Mouse (Mus musculus) embryonic facial prominence, embryonic 15.5 days (tissue): ENCODE results near the gene Ryr1. TPM values are rescaled to one million over a fixed set of nuclear protein-coding genes. Genes with fewer than 3 reads are reported as not detected.
"Not testable (repeated sequence)": the region's sequence is repeated elsewhere in the genome, so short reads cannot be mapped to it uniquely, and the experiment has no call there.

Experiments
- ATAC-seq: fragments of 200-750 bp; cut with Nextera tagmentation; 2 replicates; pipeline ENCODE4 v1.8.0; 2017; ENCODE audit warnings: low read depth, moderate TSS enrichment; ENCODE audit not compliant: insufficient number of reproducible peaks, low FRiP score, low TSS enrichment
- H3K27ac ChIP-seq: fragments of 300-500 bp; sonication (generic); replicated peaks from 2 replicates; pipeline ENCODE4 v1.5.1; 2015; ENCODE audit warnings: mild to moderate bottlenecking, inconsistent platforms
- H3K27me3 ChIP-seq: fragments of 300-500 bp; sonication (generic); 2 replicates; pipeline ENCODE4 v1.6.1; 2015; ENCODE audit warnings: inconsistent platforms
- H3K36me3 ChIP-seq: fragments of 300-500 bp; sonication (generic); 2 replicates; pipeline ENCODE4 v1.6.1; 2015; ENCODE audit warnings: mild to moderate bottlenecking, inconsistent platforms
- H3K4me1 ChIP-seq: fragments of 300-500 bp; sonication (generic); 2 replicates; pipeline ENCODE4 v1.6.1; 2015; ENCODE audit warnings: inconsistent platforms
- H3K4me2 ChIP-seq: fragments of 300-500 bp; sonication (generic); replicated peaks from 2 replicates; pipeline ENCODE4 v1.6.1; 2015; ENCODE audit warnings: mild to moderate bottlenecking, inconsistent platforms
- H3K4me3 ChIP-seq: fragments of 300-500 bp; sonication (generic); replicated peaks from 2 replicates; pipeline ENCODE4 v1.5.1; 2015; ENCODE audit warnings: mild to moderate bottlenecking, inconsistent platforms
- H3K9ac ChIP-seq: fragments of 300-500 bp; sonication (generic); 2 replicates; pipeline ENCODE4 v1.6.1; 2015; ENCODE audit warnings: inconsistent platforms
- H3K9me3 ChIP-seq: fragments of 300-500 bp; sonication (generic); replicated peaks from 2 replicates; pipeline ENCODE4 v1.6.1; 2016; ENCODE audit warnings: inconsistent platforms
- WGBS: fragments of 180-500 bp; shearing (Covaris S2); methylation state at CpG from one replicate; pipeline ENCODE4 v1.1.7; 2015; 5-methylcytosine and 5-hydroxymethylcytosine counted together
- polyA plus RNA-seq: library from polyadenylated mRNA; unstranded; fragments of >200 nt; fragmentation: Nextera tagmentation; extraction: Ambion mirVana; gene quantifications from 2 replicates; pipeline ENCODE4 v1.2.1, GENCODE M21; 2015

Ryr1 gene
- polyA plus RNA-seq, 1 experiment from 2014 or later: 8.0 TPM

GRCm38 (mm10) chr7:29141416-29141815, 16.4 kb upstream of the Ryr1 start:
- Histone ChIP-seq H3K27me3 (no peaks in the 10 kb centered on the region), H3K9me3 (no peaks in the 10 kb centered on the region), H3K9ac (no peak overlapping the region), H3K4me1 (no peaks in the 10 kb centered on the region), H3K4me3 (no peak overlapping the region), H3K36me3 (no peaks in the 10 kb centered on the region), H3K27ac (no peak overlapping the region), H3K4me2 (no peak overlapping the region)
- no peak for ATAC-seq
- WGBS: 74% methylated on average over 8 of the region's 8 CpGs

GRCm38 (mm10) chr7:29139237-29139636, 14.3 kb upstream of the Ryr1 start:
- H3K9ac ChIP-seq, H3K4me1 ChIP-seq, ATAC-seq, H3K36me3 ChIP-seq, H3K9me3 ChIP-seq, H3K27ac ChIP-seq, H3K4me3 ChIP-seq, H3K27me3 ChIP-seq, H3K4me2 ChIP-seq: not testable (repeated sequence)
- 91% methylated on average over 3 of the region's 4 CpGs for WGBS

GRCm38 (mm10) chr7:29137429-29137828, 12.4 kb upstream of the Ryr1 start:
- WGBS: 42% methylated on average over 16 of the region's 16 CpGs
- Histone ChIP-seq H3K27ac (no peak overlapping the region), H3K4me2 (no peak overlapping the region), H3K9ac (no peak overlapping the region), H3K4me1 (peaks cover 7% of the 10 kb centered on the region; the same call in 1 of the 2 replicates), H3K9me3 (no peaks in the 10 kb centered on the region), H3K27me3 (peaks cover 5% of the 10 kb centered on the region; the same call in 1 of the 2 replicates), H3K4me3 (no peak overlapping the region), H3K36me3 (no peaks in the 10 kb centered on the region)
- no peak for ATAC-seq

GRCm38 (mm10) chr7:29134693-29135386, 9.9 kb upstream of the Ryr1 start, which contains the start of gene Rasgrp4:
Gene Rasgrp4, plus strand, starts transcription at chr7:29134851.
- peaks cover 5% of the 10 kb centered on the region; the same call in 1 of the 2 replicates for H3K27me3 ChIP-seq
- no peak; the same call in 1 of the 2 replicates for ATAC-seq
- peak within 1 kb of the TSS; percentile 50 for H3K4me2 ChIP-seq
- no peaks in the 10 kb centered on the region for H3K36me3 ChIP-seq
- 2% methylated on average over 14 of the region's 20 CpGs for WGBS
- H3K9ac ChIP-seq: no peak within 1 kb of the TSS
- no peak within 1 kb of the TSS for H3K27ac ChIP-seq
- peaks cover 7% of the 10 kb centered on the region; the same call in 1 of the 2 replicates for H3K4me1 ChIP-seq
- H3K4me3 ChIP-seq: peak within 1 kb of the TSS; percentile 28
- H3K9me3 ChIP-seq: no peaks in the 10 kb centered on the region

- Histone ChIP-seq H3K9me3 (no peaks in the 10 kb centered on the region), H3K4me3 (peak overlapping the region; percentile 28), H3K27ac (no peak overlapping the region), H3K4me1 (peaks cover 7% of the 10 kb centered on the region; the same call in 1 of the 2 replicates), H3K36me3 (no peaks in the 10 kb centered on the region), H3K4me2 (peak overlapping the region; percentile 50), H3K27me3 (peaks cover 5% of the 10 kb centered on the region; the same call in 1 of the 2 replicates), H3K9ac (no peak overlapping the region)
- ATAC-seq: no peak
- 4% methylated on average over 4 of the region's 4 CpGs for WGBS
These were observed 9.3 kb upstream of the Ryr1 start for GRCm38 (mm10) chr7:29134230-29134629.

- no peak for ATAC-seq
- Histone ChIP-seq H3K4me1 (peaks cover 12% of the 10 kb centered on the region), H3K4me2 (no peak overlapping the region), H3K9ac (no peak overlapping the region), H3K27ac (no peak overlapping the region), H3K4me3 (no peak overlapping the region), H3K27me3 (no peaks in the 10 kb centered on the region), H3K9me3 (no peaks in the 10 kb centered on the region), H3K36me3 (no peaks in the 10 kb centered on the region)
- 56% methylated on average over 2 of the region's 2 CpGs for WGBS
These were observed 3.7 kb upstream of the Ryr1 start for GRCm38 (mm10) chr7:29128725-29129124.

GRCm38 (mm10) chr7:29126173-29126915, 1.4 kb upstream of the Ryr1 start:
- no peaks in the 10 kb centered on the region for H3K9me3 ChIP-seq
- WGBS: 20% methylated on average over 7 of the region's 7 CpGs
- no peak overlapping the region for H3K4me3 ChIP-seq
- H3K4me2 ChIP-seq: no peak overlapping the region
- H3K27me3 ChIP-seq: no peaks in the 10 kb centered on the region
- H3K4me1 ChIP-seq: peaks cover 12% of the 10 kb centered on the region
- H3K36me3 ChIP-seq: no peaks in the 10 kb centered on the region
- no peak overlapping the region for H3K27ac ChIP-seq
- no peak overlapping the region for H3K9ac ChIP-seq
- ATAC-seq: no peak

- H3K36me3 ChIP-seq: no peaks in the 10 kb centered on the region
- ATAC-seq: peak; percentile 86
- no peak overlapping the region for H3K9ac ChIP-seq
- no peak overlapping the region for H3K27ac ChIP-seq
- H3K27me3 ChIP-seq: no peaks in the 10 kb centered on the region
- no peak overlapping the region for H3K4me2 ChIP-seq
- no peaks in the 10 kb centered on the region for H3K9me3 ChIP-seq
- H3K4me1 ChIP-seq: peaks cover 12% of the 10 kb centered on the region
- peak overlapping the region; percentile 45 for H3K4me3 ChIP-seq
- WGBS: 53% methylated on average over 5 of the region's 5 CpGs
These were observed 1.2 kb downstream of the Ryr1 start for GRCm38 (mm10) chr7:29123531-29124358.

GRCm38 (mm10) chr7:29122821-29123220, 2.2 kb downstream of the Ryr1 start:
- H3K9me3 ChIP-seq: no peaks in the 10 kb centered on the region
- H3K4me3 ChIP-seq: no peak overlapping the region
- H3K27ac ChIP-seq: no peak overlapping the region
- ATAC-seq: no peak
- no peaks in the 10 kb centered on the region for H3K27me3 ChIP-seq
- H3K9ac ChIP-seq: no peak overlapping the region
- WGBS: 92% methylated on average over 9 of the region's 9 CpGs
- H3K4me2 ChIP-seq: no peak overlapping the region
- H3K36me3 ChIP-seq: no peaks in the 10 kb centered on the region
- H3K4me1 ChIP-seq: peaks cover 12% of the 10 kb centered on the region

GRCm38 (mm10) chr7:29119526-29119925, 5.5 kb downstream of the Ryr1 start:
- peaks cover 5% of the 10 kb centered on the region for H3K4me1 ChIP-seq
- no peaks in the 10 kb centered on the region for H3K27me3 ChIP-seq
- no peak overlapping the region for H3K4me3 ChIP-seq
- no peak overlapping the region for H3K4me2 ChIP-seq
- H3K36me3 ChIP-seq: no peaks in the 10 kb centered on the region
- H3K27ac ChIP-seq: no peak overlapping the region
- H3K9me3 ChIP-seq: no peaks in the 10 kb centered on the region
- no peak overlapping the region for H3K9ac ChIP-seq
- ATAC-seq: no peak
- WGBS: 45% methylated on average over 1 of the region's 1 CpGs
